In the genomic region with DNA sequence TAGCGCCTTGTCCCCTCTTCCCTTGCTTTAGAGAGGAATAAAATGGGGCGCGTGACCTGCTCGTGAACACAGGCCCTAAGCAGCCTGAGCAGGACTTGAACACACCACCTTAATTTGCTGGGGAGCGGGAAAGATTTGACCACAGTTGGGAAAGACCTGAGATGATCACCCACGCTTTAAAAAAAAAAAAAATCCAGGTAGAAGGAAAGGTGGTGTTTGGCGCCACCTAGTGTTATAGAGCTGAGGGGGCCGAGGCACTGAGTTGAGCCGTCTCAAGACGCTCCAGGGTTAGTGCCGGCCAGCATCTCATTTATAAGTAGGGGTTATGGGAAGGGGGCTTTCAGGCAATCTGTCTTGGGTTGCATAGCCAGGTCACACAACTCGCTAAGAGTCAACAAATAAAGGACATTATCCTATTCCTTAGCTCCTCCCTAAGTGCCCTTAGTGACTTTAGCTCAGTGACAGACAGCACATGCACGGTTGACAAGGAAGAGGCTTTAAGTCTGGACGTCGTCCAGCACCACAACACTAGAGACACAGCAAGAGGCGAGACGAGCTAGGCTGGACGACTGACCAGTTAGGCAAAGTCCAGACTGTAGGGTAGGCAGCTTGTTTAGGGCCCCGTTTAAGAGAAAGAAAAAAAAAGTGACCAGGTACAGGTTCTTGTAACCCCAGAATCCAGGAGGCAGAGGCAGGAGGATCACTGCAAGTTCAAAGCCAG, we compare ENCODE assay signal across 8 mouse cellular contexts. TPM values are rescaled to one million over a fixed set of nuclear protein-coding genes. Genes with fewer than 3 reads are reported as not detected.
DNase-seq lines count a peak whose midpoint lies in the region; ATAC-seq and TF ChIP-seq lines count a peak whose summit lies in the region.

No protein-coding gene starts in this region.

- DNase-seq in 3T3-L1 (ENCODE audit: low read depth, low spot score) = peak; percentile 75
- DNase-seq in cerebellum, adult 8-10 months = peak; percentile 76
- no peak for DNase-seq in heart, embryonic 10.5 days (ENCODE audit: low spot score)
- DNase-seq in layer of hippocampus, adult 2 months (ENCODE audit: low spot score in 2 of 2) = peak; percentile 41 to 68
- peak; percentile 83 for DNase-seq in lung, postnatal 10 days
- DNase-seq in right cerebral cortex, postnatal 36 days (ENCODE audit: low spot score in 2 of 2) = peak; percentile 15 to 37

- no peaks in the 10 kb centered on the region for H3K27me3 ChIP-seq in ES-Bruce4 (ENCODE audit: control insufficient read depth, insufficient read depth, low read length, poor library complexity, severe bottlenecking)
- no peaks in the 10 kb centered on the region for H3K27me3 ChIP-seq in heart, embryonic 10.5 days (ENCODE audit: insufficient read depth, poor library complexity, severe bottlenecking)

- no peak overlapping the region for H3K4me3 ChIP-seq in ES-Bruce4 (ENCODE audit: low read depth, low read length)
- peak overlapping the region; percentile 35 for H3K4me3 ChIP-seq in heart, embryonic 10.5 days
- no peak overlapping the region; the same call in 1 of the 2 replicates for H3K4me3 ChIP-seq in layer of hippocampus, adult 2 months

- H3K36me3 ChIP-seq in ES-Bruce4 (ENCODE audit: control insufficient read depth, insufficient read depth, low read length, poor library complexity, severe bottlenecking) = no peaks in the 10 kb centered on the region
- H3K36me3 ChIP-seq in heart, embryonic 10.5 days = no peaks in the 10 kb centered on the region

- TF ChIP-seq CTCF in ES-Bruce4 (IDR thresholded peaks at IDR 0.05; ENCODE audit: low read depth, low read length) = peak; percentile 72
- TF ChIP-seq CTCF in layer of hippocampus, adult 2 months (conservative IDR thresholded peaks at IDR 0.05) = peak; percentile 95

- 12% methylated on average over 19 of the region's 19 CpGs for WGBS in heart, embryonic 10.5 days

- ATAC-seq in megakaryocyte-erythroid progenitor cell, adult 5-6 weeks (replicated peaks; ENCODE audit: low FRiP score, low TSS enrichment, poor library complexity, severe bottlenecking) = no peak

- H3K4me1 ChIP-seq in ES-Bruce4 (ENCODE audit: control insufficient read depth, insufficient read depth, low read length) = peaks cover 4% of the 10 kb centered on the region
- peaks cover 54% of the 10 kb centered on the region for H3K4me1 ChIP-seq in heart, embryonic 10.5 days

- H3K9me3 ChIP-seq in ES-Bruce4 (replicated peaks; ENCODE audit: control insufficient read depth, insufficient read depth, low read length, poor library complexity, severe bottlenecking) = no peaks in the 10 kb centered on the region
- H3K9me3 ChIP-seq in heart, embryonic 10.5 days = no peaks in the 10 kb centered on the region

- H3K27ac ChIP-seq in ES-Bruce4 (ENCODE audit: insufficient read depth, low read length) = no peak overlapping the region
- H3K27ac ChIP-seq in heart, embryonic 10.5 days = no peak overlapping the region
- no peak overlapping the region for H3K27ac ChIP-seq in layer of hippocampus, adult 2 months

- no peak for TF ChIP-seq EP300 in ES-Bruce4 (IDR thresholded peaks at IDR 0.05; ENCODE audit: insufficient read depth, low read depth, low read length)

- no peak overlapping the region for H3K9ac ChIP-seq in ES-Bruce4 (ENCODE audit: low read depth, poor library complexity, severe bottlenecking)

- TF ChIP-seq POLR2A in ES-Bruce4 (IDR thresholded peaks at IDR 0.05; ENCODE audit: insufficient read depth, low read length) = no peak

RNA-seq across cellular contexts. Expression of a gene that starts 4.6 kb away (rescaled TPM):
- polyA plus RNA-seq in ES-Bruce4 (2011; ENCODE audit: insufficient read depth, insufficient read length, low read depth, missing spikeins) = 61.8 and 68.8 TPM in 2 replicates
- 73.5 and 78.8 TPM in 2 replicates for polyA plus RNA-seq in heart, embryonic 10.5 days (2016; fragmentation: Nextera tagmentation; extraction: Ambion mirVana)
- total RNA-seq in layer of hippocampus, adult 2 months (2021) = 10 to 100 TPM; 21.5 to 23.2 TPM
- total RNA-seq in megakaryocyte-erythroid progenitor cell, adult 5-6 weeks (2014; fragmentation: Nextera tagmentation) = 92.6 and 109 TPM in 2 replicates
- 74.2 and 82.1 TPM in 2 replicates for total RNA-seq in megakaryocyte-erythroid progenitor cell, adult 5-6 weeks (2017)

RNA-seq across cellular contexts. Expression of a gene that starts 5.2 kb away (rescaled TPM):
- not detected in 2 replicates for polyA plus RNA-seq in ES-Bruce4 (2011; ENCODE audit: insufficient read depth, insufficient read length, low read depth, missing spikeins)
- 0.10 TPM in 1 of 2 replicates, not detected in the other for polyA plus RNA-seq in heart, embryonic 10.5 days (2016; fragmentation: Nextera tagmentation; extraction: Ambion mirVana)
- total RNA-seq in layer of hippocampus, adult 2 months (2021) = not detected
- total RNA-seq in megakaryocyte-erythroid progenitor cell, adult 5-6 weeks (2014; fragmentation: Nextera tagmentation) = 1.8 TPM in 1 of 2 replicates, not detected in the other
- total RNA-seq in megakaryocyte-erythroid progenitor cell, adult 5-6 weeks (2017) = 0.99 and 3.7 TPM in 2 replicates
